Mouse (Mus musculus) testis, adult 2 months (tissue): ENCODE data around the gene Kirrel.

Experiments
- CTCF ChIP-seq: fragments of 200-500 bp; IDR thresholded peaks from 2 replicates; pipeline ENCODE4 v1.5.1; 2012; ENCODE audit warnings: low read depth, mild to moderate bottlenecking, inconsistent platforms, low read length, moderate library complexity; ENCODE audit not compliant: control insufficient read depth, insufficient read depth, insufficient replicate concordance
- POLR2A ChIP-seq: fragments of 200-500 bp; IDR thresholded peaks from 2 replicates; pipeline ENCODE4 v1.6.1; 2012; ENCODE audit warnings: low read depth, mild to moderate bottlenecking, inconsistent platforms, low read length, moderate library complexity; ENCODE audit not compliant: control insufficient read depth

DNA sequence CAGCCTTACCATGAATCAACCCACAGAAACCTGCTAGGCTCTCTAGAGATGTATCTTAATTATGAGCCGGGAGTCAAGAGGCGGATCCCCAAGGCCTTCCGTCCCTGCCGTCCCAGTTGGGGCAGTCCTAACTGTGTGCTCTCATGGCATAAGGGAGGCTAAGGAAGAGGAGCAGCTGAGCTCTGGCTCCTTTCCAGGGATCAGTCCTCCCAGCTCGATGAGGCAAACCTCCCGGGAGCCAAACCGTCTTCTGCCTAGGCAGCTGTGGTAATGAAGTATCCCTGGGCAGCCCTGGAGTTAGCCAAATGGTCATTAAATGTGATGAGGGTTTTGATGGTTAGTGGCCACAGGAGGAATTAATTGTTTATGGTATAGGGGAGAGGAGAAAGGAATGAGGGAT is 87.4 kb downstream of the Kirrel start:
- TF ChIP-seq POLR2A = no peak
- no peak for TF ChIP-seq CTCF
